Mouse (Mus musculus) layer of hippocampus, postnatal 14 days (tissue): Measurements from ENCODE around the gene Zfp472. TPM values are rescaled to one million over a fixed set of nuclear protein-coding genes. Genes with fewer than 3 reads are reported as not detected.
"Not testable (repeated sequence)": the region's sequence is repeated elsewhere in the genome, so short reads cannot be mapped to it uniquely, and the experiment has no call there.

ENCODE experiments used
- DNase-seq, 2 experiments: peaks; one replicate each; pipeline ENCODE4 v3.0.0; 2021 to 2022; ENCODE audit warnings: low spot score in 2 of 2, mixed read lengths in 1 of 2
- total RNA-seq, 2 experiments: library from RNA; stranded (reverse); gene quantifications; 2 replicates each; pipeline ENCODE4 v1.2.3; 2021

Gene Zfp472
- total RNA-seq, 2 experiments from 2014 or later, result 4.0 to 4.8 TPM

DNA sequence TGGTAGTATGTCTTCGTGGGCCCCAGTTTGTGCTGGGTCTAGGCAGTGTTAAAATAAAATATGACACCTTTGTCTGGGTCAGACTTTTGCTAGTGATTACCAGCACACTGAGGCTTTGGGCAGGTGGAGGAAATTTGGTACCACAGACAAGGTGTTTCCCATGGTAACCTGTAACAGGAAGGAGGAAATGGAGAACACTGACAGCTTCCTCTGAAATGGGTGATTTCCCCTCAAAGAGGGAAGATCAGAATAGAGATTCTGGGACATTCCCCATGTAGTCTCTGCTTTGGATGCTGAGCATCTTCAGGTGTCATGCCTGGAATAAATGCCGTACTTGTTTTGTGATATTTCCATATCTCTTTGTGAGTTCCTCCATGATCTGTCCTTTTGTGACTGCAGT is 32.9 kb downstream of the Zfp472 start:
- no peak for DNase-seq

GRCm38 (mm10) chr17:33008337-33008736 is 42.7 kb downstream of the Zfp472 start:
- DNase-seq, result no peak

DNA sequence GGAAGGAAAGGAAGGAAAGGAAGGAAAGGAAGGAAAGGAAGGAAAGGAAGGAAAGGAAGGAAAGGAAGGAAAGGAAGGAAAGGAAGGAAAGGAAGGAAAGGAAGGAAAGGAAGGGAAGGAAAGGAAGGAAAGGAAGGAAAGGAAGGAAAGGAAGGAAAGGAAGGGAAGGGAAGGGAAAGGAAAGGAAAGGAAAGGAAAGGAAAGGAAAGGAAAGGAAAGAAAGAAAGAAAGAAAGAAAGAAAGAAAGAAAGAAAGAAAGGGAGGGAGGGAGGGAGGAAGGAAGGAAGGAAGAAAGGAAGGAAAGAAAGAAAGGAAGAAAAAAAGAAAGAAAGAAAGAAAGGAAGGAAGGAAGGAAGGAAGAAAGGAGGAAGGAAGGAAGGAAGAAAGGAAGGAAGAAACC is 54.8 kb downstream of the Zfp472 start:
- not testable (repeated sequence) for DNase-seq

Other genes starting within 250 kb of the Zfp472 start
- gene Zfp871, start 177.5 kb upstream of the Zfp472 start, total RNA-seq, result 10 to 100 TPM; 80.3 to 82.6 TPM
- 10 to 100 TPM in 1 of 2 experiments, 1 to 10 TPM in 1; 7.9 to 10.4 TPM for gene Zfp811, start 155.9 kb upstream of the Zfp472 start, total RNA-seq
- 10 to 100 TPM; 23.0 to 26.0 TPM for gene Zfp799, start 135.6 kb upstream of the Zfp472 start, total RNA-seq
- gene Zfp870, start 74.2 kb upstream of the Zfp472 start, total RNA-seq, result 10 to 100 TPM in 1 of 2 experiments, 1 to 10 TPM in 1; 8.9 to 11.1 TPM
- 1 to 10 TPM; 2.6 to 3.8 TPM for gene Cyp4f14, start 48.5 kb upstream of the Zfp472 start, total RNA-seq
- 10 to 100 TPM; 22.6 to 25.2 TPM for gene Cyp4f13, start 18.4 kb upstream of the Zfp472 start, total RNA-seq
- gene Zfp952, start 27.3 kb downstream of the Zfp472 start, total RNA-seq, result 10 to 100 TPM; 18.6 to 19.2 TPM
- gene Zfp763, start 67.6 kb downstream of the Zfp472 start, total RNA-seq, result 10 to 100 TPM; 18.6 to 20.3 TPM
- gene 4921501E09Rik, start 102.2 kb downstream of the Zfp472 start, total RNA-seq, result not detected
- gene Zfp563, start 123.5 kb downstream of the Zfp472 start, total RNA-seq, result 10 to 100 TPM; 15.6 to 20.5 TPM
- 1 to 10 TPM; 1.2 to 1.4 TPM for gene Morc2b, start 173.9 kb downstream of the Zfp472 start, total RNA-seq
- not detected for gene Olfr55, start 202.6 kb downstream of the Zfp472 start, total RNA-seq
- gene Olfr239, start 225.5 kb downstream of the Zfp472 start, total RNA-seq, result not detected